Mouse (Mus musculus): ENCODE data around the gene Fthl17a. TPM values are rescaled to one million over a fixed set of nuclear protein-coding genes. Genes with fewer than 3 reads are reported as not detected.

Gene Fthl17a
- polyA plus RNA-seq, 1 experiment: not detected

- Histone ChIP-seq H3K36me3 (ENCODE audit: control insufficient read depth, insufficient read depth, low read length) (no peaks in the 10 kb centered on the region), H3K4me3 (ENCODE audit: low read depth, low read length) (no peak overlapping the region), H3K27me3 (ENCODE audit: control insufficient read depth, insufficient read depth, low read length) (no peaks in the 10 kb centered on the region), H3K27ac (ENCODE audit: insufficient read depth, low read depth, low read length) (no peak overlapping the region), H3K4me1 (ENCODE audit: control insufficient read depth, insufficient read depth, insufficient read length, low read length) (no peaks in the 10 kb centered on the region)
- TF ChIP-seq POLR2A (IDR thresholded peaks at IDR 0.05; ENCODE audit: low read depth, low read length): no peak
- TF ChIP-seq CTCF (IDR thresholded peaks at IDR 0.05; ENCODE audit: extremely low read depth, insufficient read length, insufficient replicate concordance, low read depth, low read length): no peak
- 68% methylated on average over 3 of the region's 3 CpGs for WGBS
Measured at GRCm38 (mm10) chrX:85294001-85294400, 44.5 kb downstream of the Fthl17a start.

GRCm38 (mm10) chrX:85304674-85305073 lies 55.2 kb downstream of the Fthl17a start:
- Histone ChIP-seq H3K27me3 (ENCODE audit: control insufficient read depth, insufficient read depth, low read length) (no peaks in the 10 kb centered on the region), H3K27ac (ENCODE audit: insufficient read depth, low read depth, low read length) (no peak overlapping the region), H3K4me1 (ENCODE audit: control insufficient read depth, insufficient read depth, insufficient read length, low read length) (no peaks in the 10 kb centered on the region), H3K4me3 (ENCODE audit: low read depth, low read length) (no peak overlapping the region), H3K36me3 (ENCODE audit: control insufficient read depth, insufficient read depth, low read length) (no peaks in the 10 kb centered on the region)
- no peak for TF ChIP-seq CTCF (IDR thresholded peaks at IDR 0.05; ENCODE audit: extremely low read depth, insufficient read length, insufficient replicate concordance, low read depth, low read length)
- TF ChIP-seq POLR2A (IDR thresholded peaks at IDR 0.05; ENCODE audit: low read depth, low read length): no peak
- WGBS: 52% methylated on average over 4 of the region's 4 CpGs

- TF ChIP-seq CTCF (IDR thresholded peaks at IDR 0.05; ENCODE audit: extremely low read depth, insufficient read length, insufficient replicate concordance, low read depth, low read length): no peak
- no peak for TF ChIP-seq POLR2A (IDR thresholded peaks at IDR 0.05; ENCODE audit: low read depth, low read length)
- no peak overlapping the region for H3K27ac ChIP-seq (ENCODE audit: insufficient read depth, low read depth, low read length)
- no peaks in the 10 kb centered on the region for H3K36me3 ChIP-seq (ENCODE audit: control insufficient read depth, insufficient read depth, low read length)
- H3K4me1 ChIP-seq (ENCODE audit: control insufficient read depth, insufficient read depth, insufficient read length, low read length): no peaks in the 10 kb centered on the region
- no peaks in the 10 kb centered on the region for H3K27me3 ChIP-seq (ENCODE audit: control insufficient read depth, insufficient read depth, low read length)
- H3K4me3 ChIP-seq (ENCODE audit: low read depth, low read length): no peak overlapping the region
- 79% methylated on average over 4 of the region's 4 CpGs for WGBS
Measured at GRCm38 (mm10) chrX:85318576-85318975, 69.1 kb downstream of the Fthl17a start.

DNA sequence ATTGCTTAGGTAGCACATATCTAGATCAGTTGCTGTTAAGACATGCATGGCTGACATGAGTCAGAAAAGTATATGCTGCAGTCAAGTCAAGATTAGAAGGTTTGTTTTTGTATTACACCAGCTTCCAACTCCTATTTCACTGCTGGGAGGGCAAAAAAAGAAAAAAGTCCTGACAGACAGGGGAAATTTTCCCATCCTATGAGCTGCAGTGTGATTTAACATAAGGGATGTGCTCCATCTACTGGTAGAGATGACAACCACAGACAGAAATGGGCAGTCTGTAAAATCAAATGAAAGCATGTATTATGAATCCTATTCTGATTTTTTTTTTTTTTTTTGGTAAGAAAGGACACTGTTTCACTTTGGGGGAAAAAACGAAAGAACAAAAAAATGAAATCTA lies 69.7 kb downstream of the Fthl17a start:
- no peak for TF ChIP-seq POLR2A (IDR thresholded peaks at IDR 0.05; ENCODE audit: low read depth, low read length)
- no peak for TF ChIP-seq CTCF (IDR thresholded peaks at IDR 0.05; ENCODE audit: extremely low read depth, insufficient read length, insufficient replicate concordance, low read depth, low read length)
- Histone ChIP-seq H3K27ac (ENCODE audit: insufficient read depth, low read depth, low read length) (no peak overlapping the region), H3K36me3 (ENCODE audit: control insufficient read depth, insufficient read depth, low read length) (no peaks in the 10 kb centered on the region), H3K4me1 (ENCODE audit: control insufficient read depth, insufficient read depth, insufficient read length, low read length) (no peaks in the 10 kb centered on the region), H3K4me3 (ENCODE audit: low read depth, low read length) (no peak overlapping the region), H3K27me3 (ENCODE audit: control insufficient read depth, insufficient read depth, low read length) (no peaks in the 10 kb centered on the region)
- WGBS: 39% methylated on average over 1 of the region's 1 CpGs
